7 mouse cellular contexts compared by ENCODE assay signal in genomic region chr9:107707701-107708438, GRCm38 (mm10). TPM values are rescaled to one million over a fixed set of nuclear protein-coding genes. Genes with fewer than 3 reads are reported as not detected.
DNase-seq lines count a peak whose midpoint lies in the region; ATAC-seq lines count a peak whose summit lies in the region.

No protein-coding gene starts in this region.

- DNase-seq in retina, postnatal 1 day: peak; percentile 54
- no peak for DNase-seq in retina, embryonic 14.5 days (ENCODE audit: low spot score)
- DNase-seq in embryonic facial prominence, embryonic 11.5 days (ENCODE audit: low spot score): peak; percentile 73
- no peak for DNase-seq in adipocyte (ENCODE audit: low spot score)
- no peak for DNase-seq in spleen, postnatal 36 days (ENCODE audit: low spot score in 2 of 2)

- 0% methylated on average over 17 of the region's 17 CpGs for WGBS in embryonic facial prominence, embryonic 11.5 days
- WGBS in hindbrain, embryonic 16.5 days: 3% methylated on average over 17 of the region's 17 CpGs
- WGBS in midbrain, embryonic 15.5 days: 3% methylated on average over 17 of the region's 17 CpGs

- peaks cover 15% of the 10 kb centered on the region for H3K4me1 ChIP-seq in embryonic facial prominence, embryonic 11.5 days (ENCODE audit: control insufficient read depth, insufficient read depth, low read length)
- H3K4me1 ChIP-seq in hindbrain, embryonic 16.5 days (ENCODE audit: control insufficient read depth, insufficient read depth, low read depth, low read length): peaks cover 43% of the 10 kb centered on the region
- peaks cover 57% of the 10 kb centered on the region for H3K4me1 ChIP-seq in midbrain, embryonic 15.5 days

- peaks cover 5% of the 10 kb centered on the region for H3K36me3 ChIP-seq in embryonic facial prominence, embryonic 11.5 days (replicated peaks; ENCODE audit: control insufficient read depth, insufficient read depth, low read depth, low read length)
- no peaks in the 10 kb centered on the region for H3K36me3 ChIP-seq in hindbrain, embryonic 16.5 days (ENCODE audit: control insufficient read depth, insufficient read depth, low read length)
- no peaks in the 10 kb centered on the region; the same call in 1 of the 2 replicates for H3K36me3 ChIP-seq in midbrain, embryonic 15.5 days (replicated peaks)

- peak overlapping the region; percentile 85 for H3K4me3 ChIP-seq in embryonic facial prominence, embryonic 11.5 days (ENCODE audit: low read depth, low read length)
- H3K4me3 ChIP-seq in hindbrain, embryonic 16.5 days (ENCODE audit: low read length): peak overlapping the region; percentile 83
- peak overlapping the region; percentile 71 for H3K4me3 ChIP-seq in midbrain, embryonic 15.5 days

- peak overlapping the region; percentile 97 for H3K9ac ChIP-seq in embryonic facial prominence, embryonic 11.5 days (replicated peaks; ENCODE audit: low read length)
- H3K9ac ChIP-seq in hindbrain, embryonic 16.5 days (ENCODE audit: low read depth, low read length): peak overlapping the region; percentile 93
- H3K9ac ChIP-seq in midbrain, embryonic 15.5 days: peak overlapping the region; percentile 85

- ATAC-seq in embryonic facial prominence, embryonic 11.5 days (replicated peaks; ENCODE audit: insufficient number of reproducible peaks, low FRiP score, low TSS enrichment, low read depth): 0 out of 2 replicates have a peak, but pooled peaks have one; percentile 19
- peak; percentile 16; the same call in 1 of the 2 replicates for ATAC-seq in hindbrain, embryonic 16.5 days
- peak; percentile 19; the same call in 1 of the 2 replicates for ATAC-seq in midbrain, embryonic 15.5 days (replicated peaks)

- peak overlapping the region; percentile 96 for H3K4me2 ChIP-seq in embryonic facial prominence, embryonic 11.5 days (ENCODE audit: low read depth, low read length)
- H3K4me2 ChIP-seq in hindbrain, embryonic 16.5 days (ENCODE audit: low read length): peak overlapping the region; percentile 95
- peak overlapping the region; percentile 93 for H3K4me2 ChIP-seq in midbrain, embryonic 15.5 days

- H3K27me3 ChIP-seq in embryonic facial prominence, embryonic 11.5 days (ENCODE audit: control insufficient read depth, insufficient read depth, low read length): no peaks in the 10 kb centered on the region
- no peaks in the 10 kb centered on the region for H3K27me3 ChIP-seq in hindbrain, embryonic 16.5 days (replicated peaks; ENCODE audit: control insufficient read depth, insufficient read depth, low read length)
- no peaks in the 10 kb centered on the region for H3K27me3 ChIP-seq in midbrain, embryonic 15.5 days (replicated peaks)

- no peaks in the 10 kb centered on the region for H3K9me3 ChIP-seq in embryonic facial prominence, embryonic 11.5 days (replicated peaks; ENCODE audit: control insufficient read depth, low read length)
- H3K9me3 ChIP-seq in hindbrain, embryonic 16.5 days (ENCODE audit: control insufficient read depth, low read length): no peaks in the 10 kb centered on the region
- H3K9me3 ChIP-seq in midbrain, embryonic 15.5 days: no peaks in the 10 kb centered on the region

- peak overlapping the region; percentile 91 for H3K27ac ChIP-seq in embryonic facial prominence, embryonic 11.5 days (replicated peaks; ENCODE audit: low read depth, low read length)
- peak overlapping the region; percentile 79 for H3K27ac ChIP-seq in hindbrain, embryonic 16.5 days (ENCODE audit: low read depth, low read length)
- H3K27ac ChIP-seq in midbrain, embryonic 15.5 days: peak overlapping the region; percentile 89

RNA-seq across cellular contexts. Expression of gene Sema3f, which starts 2.4 kb away (rescaled TPM):
- 17.6 and 17.7 TPM in 2 replicates for polyA plus RNA-seq in embryonic facial prominence, embryonic 11.5 days (2014; fragmentation: Nextera tagmentation; extraction: Ambion mirVana)
- 10.0 and 13.0 TPM in 2 replicates for polyA plus RNA-seq in hindbrain, embryonic 16.5 days (2015; fragmentation: Nextera tagmentation; extraction: Ambion mirVana)
- polyA plus RNA-seq in midbrain, embryonic 15.5 days (2015; fragmentation: Nextera tagmentation; extraction: Ambion mirVana): 26.0 and 31.2 TPM in 2 replicates

RNA-seq across cellular contexts. Expression of gene Gnat1, which starts 28.4 kb away (rescaled TPM):
- polyA plus RNA-seq in embryonic facial prominence, embryonic 11.5 days (2014; fragmentation: Nextera tagmentation; extraction: Ambion mirVana): 1.4 TPM in 1 of 2 replicates, not detected in the other
- polyA plus RNA-seq in hindbrain, embryonic 16.5 days (2015; fragmentation: Nextera tagmentation; extraction: Ambion mirVana): 1.3 and 2.7 TPM in 2 replicates
- 2.1 and 2.2 TPM in 2 replicates for polyA plus RNA-seq in midbrain, embryonic 15.5 days (2015; fragmentation: Nextera tagmentation; extraction: Ambion mirVana)

RNA-seq across cellular contexts. Expression of gene Slc38a3, which starts 38.5 kb away (rescaled TPM):
- 7.0 and 7.6 TPM in 2 replicates for polyA plus RNA-seq in embryonic facial prominence, embryonic 11.5 days (2014; fragmentation: Nextera tagmentation; extraction: Ambion mirVana)
- 53.2 and 55.0 TPM in 2 replicates for polyA plus RNA-seq in hindbrain, embryonic 16.5 days (2015; fragmentation: Nextera tagmentation; extraction: Ambion mirVana)
- polyA plus RNA-seq in midbrain, embryonic 15.5 days (2015; fragmentation: Nextera tagmentation; extraction: Ambion mirVana): 31.8 and 40.4 TPM in 2 replicates

Comparison
In these comparisons a context has a peak if more than half of its experiments do, and no peak if none do; other contexts are left out.
1. DNase-seq: peak in retina, postnatal 1 day (single experiment) and embryonic facial prominence, embryonic 11.5 days (single experiment); none in retina, embryonic 14.5 days (single experiment), adipocyte (single experiment) and spleen, postnatal 36 days (0 of 2).
2. Peak in every context shown above with its lines, with median percentiles within 50 percentile points of each other: ATAC-seq, H3K27ac ChIP-seq, H3K4me2 ChIP-seq, H3K4me3 ChIP-seq and H3K9ac ChIP-seq.